Mouse (Mus musculus) small intestine, adult 2 months (tissue): ENCODE measurements at regions not wholly inside any gene's neighbourhood (a gene's known extent, or its start where the extent isn't known, plus 50 kb on each side); places are given as distances from the start of the nearest gene placed in this dataset.

Experiments used
- CTCF ChIP-seq: fragments of 200-500 bp; IDR thresholded peaks from 2 replicates; pipeline ENCODE4 v1.5.1; 2012; ENCODE audit warnings: low read depth, mild to moderate bottlenecking, control low read depth, inconsistent platforms, low read length, moderate library complexity, mixed read lengths; ENCODE audit not compliant: insufficient replicate concordance, insufficient read length; ENCODE audit errors: extremely low read depth
- POLR2A ChIP-seq: fragments of 200-500 bp; IDR thresholded peaks from 2 replicates; pipeline ENCODE4 v1.6.1; 2012; ENCODE audit warnings: low read depth, mild to moderate bottlenecking, control low read depth, inconsistent platforms, low read length, moderate library complexity

DNA sequence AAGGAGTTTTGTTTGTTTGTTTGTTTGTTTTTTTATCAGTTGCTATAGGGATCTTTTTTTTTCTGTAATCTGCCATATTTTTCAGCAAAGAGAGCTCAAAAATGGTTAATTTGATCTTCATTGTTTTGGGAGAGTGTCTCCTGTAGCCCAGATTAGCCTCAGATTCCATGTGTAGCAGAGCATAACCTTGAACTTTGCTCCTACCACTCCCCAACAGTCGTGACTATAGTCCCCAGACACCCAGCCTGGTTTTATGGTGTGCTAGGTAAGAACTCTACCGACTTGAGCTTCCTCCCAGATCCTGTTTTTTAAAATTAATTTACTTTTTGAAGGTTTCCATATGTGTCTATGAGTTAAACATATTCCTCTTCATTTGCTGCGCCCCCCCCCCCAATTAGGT, 86.0 kb downstream of the Cdc7 start:
- no peak for TF ChIP-seq POLR2A
- no peak for TF ChIP-seq CTCF
